Mouse (Mus musculus) megakaryocyte, embryonic 14.5 days (primary cell): ENCODE measurements around the gene Kdelc2. TPM values are rescaled to one million over a fixed set of nuclear protein-coding genes. Genes with fewer than 3 reads are reported as not detected.
A peak's percentile ranks its signal among the peaks of the same experiment; 100 is the strongest.

Source experiments
- H3K27me3 ChIP-seq: replicated peaks from 2 replicates; pipeline ENCODE3; 2012; ENCODE audit warnings: inconsistent platforms
- H3K36me3 ChIP-seq: replicated peaks from 2 replicates; pipeline ENCODE3; 2012; ENCODE audit warnings: low read length, inconsistent platforms, mixed read lengths
- H3K4me1 ChIP-seq: 2 replicates; pipeline ENCODE4 v1.6.1; 2012; ENCODE audit warnings: inconsistent platforms
- H3K4me3 ChIP-seq: replicated peaks from 2 replicates; pipeline ENCODE3; 2012; ENCODE audit warnings: moderate library complexity, mild to moderate bottlenecking, inconsistent platforms
- H3K9me3 ChIP-seq: 2 replicates; pipeline ENCODE4 v1.6.1; 2012; ENCODE audit warnings: inconsistent platforms
- FLI1 ChIP-seq: IDR thresholded peaks from 2 replicates; pipeline ENCODE4 v1.6.1; 2012; ENCODE audit warnings: low read length, inconsistent platforms, mixed read lengths
- GATA1 ChIP-seq: IDR thresholded peaks from 3 replicates; pipeline ENCODE4 v1.6.1; 2012; ENCODE audit warnings: mixed read lengths, low read length, inconsistent platforms, borderline replicate concordance
- polyA plus RNA-seq: library from polyadenylated mRNA; stranded (reverse); fragments of >175 nt; gene quantifications from 2 replicates; pipeline ENCODE4 v1.2.3, GENCODE M21; 2012; ENCODE audit warnings: low replicate concordance; ENCODE audit not compliant: insufficient read depth

Gene Kdelc2
- polyA plus RNA-seq, 1 experiment: 0.48 TPM

DNA sequence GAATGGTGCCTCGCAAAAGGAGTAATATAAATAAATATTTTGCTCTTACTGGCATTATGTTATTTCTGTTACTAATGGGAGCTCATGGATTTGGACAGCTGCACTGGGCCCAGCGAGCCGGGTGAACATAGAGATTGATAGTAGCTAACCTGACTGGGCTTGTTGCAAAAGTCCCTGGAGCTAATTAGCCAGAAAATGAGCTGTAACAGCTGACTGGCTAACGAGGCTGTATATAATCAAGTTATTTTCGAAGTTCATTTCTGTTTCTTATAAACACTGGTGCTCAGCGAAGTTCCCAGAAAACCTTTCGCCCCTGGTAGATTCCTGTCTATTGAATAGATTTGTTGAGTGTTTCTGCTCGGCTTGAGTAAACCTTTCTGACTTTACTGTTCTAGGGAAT, 19.2 kb downstream of the Kdelc2 start:
- no peak overlapping the region for H3K4me3 ChIP-seq
- H3K27me3 ChIP-seq: no peaks in the 10 kb centered on the region
- TF ChIP-seq FLI1: no peak
- H3K4me1 ChIP-seq: peaks cover 32% of the 10 kb centered on the region
- H3K9me3 ChIP-seq: no peaks in the 10 kb centered on the region
- H3K36me3 ChIP-seq: peaks cover 9% of the 10 kb centered on the region

- no peaks in the 10 kb centered on the region for H3K9me3 ChIP-seq
- TF ChIP-seq FLI1 (no peak), GATA1 (no peak)
- H3K36me3 ChIP-seq: peaks cover 6% of the 10 kb centered on the region
- no peaks in the 10 kb centered on the region for H3K27me3 ChIP-seq
- no peak overlapping the region for H3K4me3 ChIP-seq
- H3K4me1 ChIP-seq: peaks cover 34% of the 10 kb centered on the region
These were observed 20.4 kb downstream of the Kdelc2 start for GRCm38 (mm10) chr9:53404050-53404752.

DNA sequence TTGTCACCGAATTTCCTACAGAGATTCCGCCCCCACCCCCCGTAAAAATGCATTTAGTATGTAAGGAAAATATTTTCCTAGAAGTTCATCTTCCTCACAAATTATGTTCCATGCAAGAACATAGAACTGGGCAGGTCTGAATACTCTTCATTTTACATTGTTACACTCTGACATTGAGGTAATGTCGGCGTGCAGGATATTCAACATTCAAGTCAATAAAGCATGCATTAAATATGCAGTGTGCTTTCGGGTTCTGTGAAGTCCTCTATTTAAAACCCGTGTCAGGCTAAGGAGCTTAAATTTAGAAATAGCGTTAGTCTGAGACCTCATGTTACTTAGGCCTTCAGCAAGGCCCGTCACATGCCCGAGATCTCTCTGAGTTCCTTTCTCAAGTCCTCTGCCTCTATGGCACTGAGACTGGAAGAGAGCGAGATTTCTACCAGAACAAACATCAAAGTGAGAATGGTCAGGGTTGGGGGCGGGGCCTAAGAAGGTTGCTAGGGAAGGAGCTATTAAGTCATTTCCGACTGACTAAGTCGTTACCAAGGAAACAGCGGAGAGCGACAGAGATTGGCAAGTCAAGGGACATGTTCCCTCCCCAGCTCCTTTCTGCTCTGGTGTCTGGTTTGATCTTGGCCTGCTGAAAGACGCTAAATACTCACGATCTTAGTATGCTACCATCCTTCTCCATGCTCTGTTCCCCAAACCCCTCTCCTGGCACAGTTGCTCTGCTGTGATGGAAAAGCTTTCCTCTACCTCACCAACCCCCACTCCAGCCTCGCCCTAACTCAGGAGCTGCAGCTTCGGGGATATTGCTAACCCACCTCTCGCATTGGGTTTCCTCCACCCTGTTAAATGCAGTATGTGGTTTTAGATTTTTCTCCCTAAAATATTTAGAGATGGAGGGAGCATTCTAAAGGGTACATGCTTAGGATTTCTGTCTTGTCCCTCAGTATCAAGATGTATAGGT, 21.2 kb downstream of the Kdelc2 start:
- no peaks in the 10 kb centered on the region for H3K27me3 ChIP-seq
- no peak for TF ChIP-seq FLI1
- TF ChIP-seq GATA1: no peak
- peaks cover 43% of the 10 kb centered on the region for H3K4me1 ChIP-seq
- no peaks in the 10 kb centered on the region for H3K9me3 ChIP-seq
- H3K4me3 ChIP-seq: peak overlapping the region; percentile 86
- H3K36me3 ChIP-seq: peaks cover under 1% of the 10 kb centered on the region

- Histone ChIP-seq H3K27me3 (no peaks in the 10 kb centered on the region), H3K4me3 (no peak overlapping the region), H3K4me1 (peaks cover 52% of the 10 kb centered on the region), H3K36me3 (no peaks in the 10 kb centered on the region), H3K9me3 (0 out of 2 replicates have a peak, but pooled peaks cover 4% of the 10 kb centered on the region)
- TF ChIP-seq GATA1: no peak
- no peak for TF ChIP-seq FLI1
These were observed 24.7 kb downstream of the Kdelc2 start for GRCm38 (mm10) chr9:53408548-53408947.

DNA sequence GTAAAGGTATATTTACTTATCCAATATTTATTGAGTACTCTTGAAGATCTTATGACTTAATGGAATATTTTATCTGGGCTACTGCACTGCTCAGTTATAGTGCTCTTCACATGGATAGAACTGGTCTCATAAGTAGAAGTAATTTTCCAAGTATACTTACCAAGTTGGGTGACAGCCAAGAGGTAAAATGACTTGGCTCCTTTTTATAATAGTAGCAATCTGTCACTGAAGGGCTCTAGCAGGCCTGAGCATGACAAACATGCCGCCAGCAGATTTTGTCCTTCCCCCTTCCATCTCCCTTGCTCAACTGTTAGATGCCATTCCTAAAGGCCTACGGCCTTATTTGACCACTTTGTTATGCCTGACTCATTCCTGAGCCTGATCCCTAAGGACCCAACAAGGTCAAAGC, 25.1 kb downstream of the Kdelc2 start:
- TF ChIP-seq GATA1 (no peak), FLI1 (no peak)
- no peaks in the 10 kb centered on the region for H3K36me3 ChIP-seq
- H3K4me1 ChIP-seq: peaks cover 52% of the 10 kb centered on the region
- 0 out of 2 replicates have a peak, but pooled peaks cover 4% of the 10 kb centered on the region for H3K9me3 ChIP-seq
- H3K4me3 ChIP-seq: no peak overlapping the region
- H3K27me3 ChIP-seq: no peaks in the 10 kb centered on the region

- Histone ChIP-seq H3K9me3 (0 out of 2 replicates have a peak, but pooled peaks cover 4% of the 10 kb centered on the region), H3K36me3 (no peaks in the 10 kb centered on the region), H3K4me1 (peaks cover 49% of the 10 kb centered on the region), H3K27me3 (no peaks in the 10 kb centered on the region), H3K4me3 (no peak overlapping the region)
- TF ChIP-seq GATA1 (no peak), FLI1 (no peak)
These were observed 25.6 kb downstream of the Kdelc2 start for GRCm38 (mm10) chr9:53409427-53409826.

DNA sequence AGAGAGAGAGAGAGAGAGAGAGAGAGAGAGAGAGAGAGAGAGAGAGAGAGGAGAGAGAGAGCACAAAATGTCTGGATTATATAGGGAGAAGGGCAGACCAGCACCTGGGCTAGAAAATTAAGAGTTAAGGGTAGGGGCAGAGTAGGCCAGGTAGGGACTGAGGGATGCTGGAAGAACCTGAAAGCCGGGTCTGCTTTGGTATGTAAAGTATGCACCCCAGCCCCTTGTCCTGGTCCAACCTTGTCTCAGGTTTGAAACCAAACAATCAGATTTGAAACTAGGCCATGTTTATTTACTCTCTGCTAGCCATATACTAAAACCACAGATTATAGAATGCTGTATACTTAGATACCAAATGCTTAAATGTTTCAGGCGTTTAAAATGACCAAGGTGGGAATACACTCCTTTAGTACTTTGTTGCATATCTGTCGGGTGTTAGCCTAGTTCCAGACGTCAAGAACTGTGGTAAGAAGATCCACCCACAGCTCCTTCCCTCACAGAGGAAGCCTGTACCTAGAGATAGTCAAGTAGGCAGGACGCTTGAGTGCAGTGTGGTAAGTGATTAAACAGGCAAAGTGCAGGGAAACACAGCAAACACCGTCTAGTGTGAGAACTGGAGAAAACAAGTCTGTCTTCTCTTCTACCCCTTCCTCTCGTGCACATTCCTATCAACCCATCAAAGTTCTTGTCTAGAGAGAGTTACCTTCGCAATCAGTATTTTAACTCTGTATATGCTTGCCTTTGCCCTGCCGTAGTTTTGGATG, 38.5 kb downstream of the Kdelc2 start:
- peaks cover 73% of the 10 kb centered on the region for H3K4me1 ChIP-seq
- peak overlapping the region; percentile 81 for H3K4me3 ChIP-seq

GRCm38 (mm10) chr9:53426726-53427125, 42.9 kb downstream of the Kdelc2 start:
- no peak overlapping the region for H3K4me3 ChIP-seq
- peaks cover 27% of the 10 kb centered on the region for H3K36me3 ChIP-seq
- TF ChIP-seq FLI1 (no peak), GATA1 (no peak)
- H3K9me3 ChIP-seq: no peaks in the 10 kb centered on the region
- no peaks in the 10 kb centered on the region for H3K27me3 ChIP-seq
- H3K4me1 ChIP-seq: peaks cover 68% of the 10 kb centered on the region

More for the DNA sequence above, 38.5 kb downstream of the Kdelc2 start:
- Histone ChIP-seq H3K27me3 (no peaks in the 10 kb centered on the region), H3K36me3 (peaks cover 27% of the 10 kb centered on the region), H3K9me3 (peaks cover 11% of the 10 kb centered on the region)
- TF ChIP-seq FLI1 (no peak), GATA1 (peak; percentile 89; the same call in 2 of the 3 replicates)

GRCm38 (mm10) chr9:53427638-53428037, 43.8 kb downstream of the Kdelc2 start:
- Histone ChIP-seq H3K4me1 (peaks cover 59% of the 10 kb centered on the region), H3K36me3 (peaks cover 32% of the 10 kb centered on the region), H3K27me3 (no peaks in the 10 kb centered on the region), H3K4me3 (no peak overlapping the region), H3K9me3 (no peaks in the 10 kb centered on the region)
- TF ChIP-seq FLI1 (no peak), GATA1 (no peak)
